Mouse (Mus musculus) gastrocnemius, postnatal 10 days (tissue): Measurements from ENCODE around the gene Znfx1. TPM values are rescaled to one million over a fixed set of nuclear protein-coding genes. Genes with fewer than 3 reads are reported as not detected.

ENCODE experiments used
- DNase-seq: peaks from one replicate; pipeline ENCODE4 v3.0.0; 2021; ENCODE audit warnings: mixed read lengths
- total RNA-seq, 2 experiments: library from RNA; stranded (reverse); gene quantifications; 2 replicates each; pipeline ENCODE4 v1.2.3; 2021

Gene Znfx1
- total RNA-seq, 2 experiments from 2014 or later, result 13.5 to 16.2 TPM

DNA sequence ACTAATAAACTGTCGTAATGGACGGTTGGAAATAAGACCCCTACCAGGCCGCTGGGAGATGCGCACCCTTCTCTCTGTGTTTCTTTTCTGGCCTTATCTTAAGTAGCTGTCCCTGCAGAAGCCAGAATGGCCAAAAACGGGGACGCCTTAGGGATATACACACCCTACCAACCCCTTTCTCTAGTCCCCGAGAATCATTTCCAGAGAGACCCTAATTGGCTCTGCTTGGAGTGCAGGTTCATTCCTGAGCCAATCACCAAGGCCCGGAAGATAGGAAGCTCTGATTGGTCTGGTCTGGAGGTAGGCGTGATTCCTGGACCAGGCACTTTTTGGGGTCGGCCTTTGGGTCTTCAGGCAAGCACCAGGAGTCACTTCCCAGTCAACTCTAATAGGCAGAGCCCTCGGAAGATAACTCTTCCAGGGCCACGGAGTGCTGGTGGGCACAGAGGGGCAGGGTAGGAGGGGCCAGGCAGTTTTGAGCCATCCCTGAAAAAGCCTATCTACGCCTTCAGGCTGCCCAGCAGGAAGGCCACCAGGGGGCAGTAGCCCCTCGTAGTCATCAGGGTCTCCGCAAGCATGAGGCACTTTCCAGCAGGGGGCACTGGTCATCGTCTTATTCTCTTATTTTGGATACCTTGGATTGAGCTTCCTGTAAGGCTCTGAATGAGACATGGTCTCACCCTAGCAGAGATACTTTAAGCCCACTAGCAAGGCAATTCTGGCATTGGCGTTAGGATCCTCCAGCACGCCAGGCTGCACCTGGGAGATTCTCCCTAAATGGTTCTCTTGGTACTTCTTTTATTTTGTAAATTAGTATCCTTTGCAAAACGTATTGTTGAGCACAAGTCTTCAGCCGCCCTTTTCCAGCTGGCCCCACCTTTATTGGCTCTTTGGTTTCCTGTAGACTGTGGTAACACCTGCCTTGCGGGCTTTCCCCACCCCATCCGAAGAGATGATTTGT lies 9.1 kb upstream of the Znfx1 start:
- peak; percentile 98 for DNase-seq

GRCm38 (mm10) chr2:167071266-167071640 lies 8.4 kb upstream of the Znfx1 start:
- DNase-seq, result no peak

GRCm38 (mm10) chr2:167070341-167070740 lies 7.5 kb upstream of the Znfx1 start:
- DNase-seq, result no peak

- DNase-seq, result no peak
Measured at GRCm38 (mm10) chr2:167067575-167067974, 4.8 kb upstream of the Znfx1 start.

- DNase-seq, result no peak
Measured at GRCm38 (mm10) chr2:167066528-167067516, 4.0 kb upstream of the Znfx1 start.

GRCm38 (mm10) chr2:167066031-167066430 lies 3.2 kb upstream of the Znfx1 start:
- DNase-seq, result no peak

DNA sequence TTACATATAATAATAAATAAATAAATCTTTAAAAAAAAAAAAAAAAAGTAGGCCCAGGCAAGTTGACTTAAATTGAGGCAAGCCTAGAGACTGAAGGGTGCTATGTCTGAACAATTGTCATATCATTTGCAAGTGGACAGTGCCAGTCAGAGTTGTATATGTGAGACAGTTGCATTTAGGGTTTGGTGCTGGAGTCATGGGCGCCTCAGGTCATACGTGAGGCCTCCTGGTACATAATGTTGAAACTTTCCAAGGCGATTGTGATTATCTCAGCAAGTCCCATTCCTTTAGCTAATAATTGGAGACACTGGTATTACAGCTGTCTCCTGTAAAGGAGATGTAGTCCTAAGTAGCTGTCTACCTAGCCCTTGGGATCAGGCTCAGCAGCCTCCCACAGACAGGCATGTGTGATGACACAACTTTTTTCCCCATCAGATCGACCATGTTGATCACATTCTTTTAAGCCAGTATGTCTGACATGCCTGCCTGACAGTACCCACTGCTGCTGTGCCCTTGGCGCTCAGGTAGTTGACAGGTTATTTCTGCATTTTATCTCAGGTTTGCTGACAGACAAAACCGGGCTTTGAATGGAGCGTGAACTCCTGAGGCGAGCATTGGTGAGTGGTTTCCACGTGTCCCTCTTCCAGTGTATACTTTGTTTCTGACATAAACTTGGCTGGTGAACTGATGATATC lies 1.9 kb upstream of the Znfx1 start:
- no peak for DNase-seq

DNA sequence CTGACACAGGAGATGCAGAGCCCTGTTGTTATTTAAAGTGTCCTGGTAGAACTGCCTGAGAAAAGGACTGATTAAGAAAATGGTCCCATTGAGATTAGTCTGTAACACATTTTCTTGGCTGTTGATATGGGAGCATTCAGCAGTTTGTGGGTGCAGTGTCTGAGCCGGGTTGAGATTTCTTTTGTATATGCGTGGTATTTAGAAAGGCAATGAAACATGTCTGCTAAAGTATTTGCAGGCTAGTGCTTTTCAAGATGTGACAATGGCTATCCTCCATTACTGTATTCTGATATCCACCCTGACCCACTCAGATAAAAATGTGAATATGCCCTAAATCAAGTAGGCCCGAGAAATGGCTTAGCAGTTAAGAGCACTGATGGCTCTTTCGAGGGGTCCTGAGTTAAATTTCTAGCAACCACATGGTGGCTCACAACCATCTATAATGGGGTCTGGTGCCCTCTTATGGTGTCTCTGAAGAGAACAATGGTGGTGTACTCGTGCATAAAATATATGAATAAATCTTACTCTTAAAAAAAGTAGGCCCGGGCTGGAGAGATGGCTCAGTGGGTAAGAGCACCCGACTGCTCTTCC lies 1.2 kb upstream of the Znfx1 start:
- no peak for DNase-seq

DNA sequence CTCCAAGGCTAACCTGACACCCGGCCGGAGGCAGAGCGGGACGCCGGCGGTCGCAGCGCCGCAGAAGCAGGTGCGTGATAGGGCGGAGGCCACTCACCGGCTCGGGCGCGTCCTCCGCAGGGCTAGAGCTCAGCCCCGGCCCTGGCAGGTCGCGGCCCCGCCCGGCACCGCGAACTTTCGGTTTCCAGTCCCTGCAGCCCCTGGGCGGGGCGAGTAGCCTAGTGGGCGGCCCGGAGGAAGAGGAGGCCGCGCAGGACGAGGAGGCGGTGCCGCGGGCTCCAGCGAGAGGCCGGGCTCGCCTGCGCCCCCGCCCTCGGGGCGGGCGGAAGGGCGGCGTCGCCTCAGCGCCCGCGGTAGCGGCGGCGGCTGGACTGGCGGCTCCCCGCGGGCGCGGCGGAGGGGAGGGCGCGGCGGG lies 311 bp downstream of the Znfx1 start:
- DNase-seq, result peak; percentile 91

DNA sequence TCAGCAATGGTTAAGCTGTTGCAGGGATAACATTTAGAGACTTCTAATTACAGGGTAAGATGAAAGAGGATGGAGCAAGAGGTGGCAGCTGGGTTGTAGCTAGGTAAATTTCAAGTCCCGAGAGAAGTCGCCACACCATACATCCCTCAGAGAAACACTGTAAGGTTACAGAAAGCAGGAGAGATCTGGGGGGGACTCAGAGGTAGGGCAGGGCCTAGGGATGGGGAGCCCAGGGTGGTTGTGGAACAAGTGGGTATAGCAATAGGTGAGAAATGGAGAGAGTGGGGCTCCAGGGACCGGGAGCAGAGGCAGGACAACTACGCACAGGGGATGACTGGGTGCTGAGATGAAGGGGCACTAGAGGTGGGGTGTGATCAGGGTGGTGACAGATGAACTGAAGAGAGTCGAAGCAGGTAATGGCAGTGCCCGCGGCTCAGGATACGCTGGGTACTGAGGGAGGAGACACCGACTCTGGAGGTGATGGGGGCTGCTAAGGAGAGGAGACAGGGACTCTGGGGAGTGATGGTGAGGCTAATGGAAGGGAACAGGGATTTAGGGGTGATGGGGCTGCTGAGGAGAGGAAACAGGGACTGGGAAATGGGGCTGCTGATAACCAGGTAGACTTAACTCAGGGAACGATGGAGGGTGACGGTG lies 1.3 kb downstream of the Znfx1 start:
- no peak for DNase-seq

GRCm38 (mm10) chr2:167060761-167061160 lies 2.1 kb downstream of the Znfx1 start:
- no peak for DNase-seq

- no peak for DNase-seq
Measured at GRCm38 (mm10) chr2:167060360-167060759, 2.5 kb downstream of the Znfx1 start.

DNA sequence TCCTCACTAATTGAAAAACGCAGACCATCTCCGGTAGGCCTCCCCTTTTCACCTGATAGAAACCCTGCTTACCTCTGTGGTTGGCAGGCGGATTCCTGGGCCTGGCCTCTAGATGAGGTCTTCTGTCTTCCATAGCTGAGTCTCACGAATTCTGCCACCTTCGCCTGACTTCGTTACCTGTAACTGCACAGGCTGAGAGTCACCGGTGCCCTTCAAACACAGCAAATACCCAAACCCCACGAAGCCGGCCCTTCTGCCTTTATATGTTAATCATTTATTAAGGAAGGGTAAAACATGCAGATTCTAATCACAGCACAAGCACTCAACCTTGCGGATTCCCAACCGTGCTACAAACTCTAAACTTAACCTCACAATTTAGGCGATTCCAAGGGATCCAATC lies 2.9 kb downstream of the Znfx1 start:
- DNase-seq, result no peak

GRCm38 (mm10) chr2:167059536-167059935 lies 3.3 kb downstream of the Znfx1 start:
- no peak for DNase-seq

- DNase-seq, result no peak
Measured at GRCm38 (mm10) chr2:167058814-167059387, 3.9 kb downstream of the Znfx1 start.

GRCm38 (mm10) chr2:167058201-167058600 lies 4.6 kb downstream of the Znfx1 start:
- DNase-seq, result no peak

- no peak for DNase-seq
Measured at GRCm38 (mm10) chr2:167056942-167057323, 5.9 kb downstream of the Znfx1 start.

GRCm38 (mm10) chr2:167056210-167056941 lies 6.4 kb downstream of the Znfx1 start:
- no peak for DNase-seq

DNA sequence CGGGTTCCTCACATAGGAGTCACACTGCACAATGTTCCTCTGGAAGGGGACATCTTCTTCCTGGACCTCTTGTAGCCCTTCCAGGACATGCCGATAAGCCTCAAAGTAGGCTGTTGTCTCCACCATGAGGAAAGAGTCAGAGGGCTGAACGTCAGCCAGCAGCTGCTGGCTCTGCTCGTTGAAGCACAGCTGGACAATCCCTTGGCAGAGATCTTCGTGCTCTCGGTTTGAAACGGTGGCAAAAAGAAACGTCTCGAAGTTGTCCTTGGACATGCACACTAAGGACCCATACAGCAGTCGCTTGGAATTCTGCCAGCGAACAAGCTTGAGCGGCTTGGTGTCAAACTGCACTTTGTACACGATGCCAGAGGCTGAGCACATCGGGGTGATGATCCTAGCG lies 7.4 kb downstream of the Znfx1 start:
- peak; percentile 61 for DNase-seq
